Mouse (Mus musculus) ES-Bruce4 (cell line): ENCODE data around the gene Obscn.

Experiments used
- CTCF ChIP-seq: IDR thresholded peaks from one replicate; pipeline ENCODE4 v1.8.1; 2011; ENCODE audit warnings: low read depth, low read length
- EP300 ChIP-seq: IDR thresholded peaks from 2 replicates; pipeline ENCODE4 v1.6.1; 2011; ENCODE audit warnings: low read depth, low read length; ENCODE audit not compliant: insufficient read depth

GRCm38 (mm10) chr11:58977607-58978026 lies 158.6 kb downstream of the Obscn start:
- TF ChIP-seq CTCF (no peak), EP300 (no peak)
